Mouse (Mus musculus) brain, embryonic 18.5 days (tissue): ENCODE data around the gene Gkn1.

Experiments used
- DNase-seq: peaks from one replicate; pipeline ENCODE4 v3.0.0-alpha.2; 2012; ENCODE audit warnings: low read depth, low spot score

The Gkn1 gene

GRCm38 (mm10) chr6:87326932-87327331 lies 23.8 kb downstream of the Gkn1 start:
- DNase-seq, result no peak

- no peak for DNase-seq
Measured at GRCm38 (mm10) chr6:87323381-87323780, 27.4 kb downstream of the Gkn1 start.

DNA sequence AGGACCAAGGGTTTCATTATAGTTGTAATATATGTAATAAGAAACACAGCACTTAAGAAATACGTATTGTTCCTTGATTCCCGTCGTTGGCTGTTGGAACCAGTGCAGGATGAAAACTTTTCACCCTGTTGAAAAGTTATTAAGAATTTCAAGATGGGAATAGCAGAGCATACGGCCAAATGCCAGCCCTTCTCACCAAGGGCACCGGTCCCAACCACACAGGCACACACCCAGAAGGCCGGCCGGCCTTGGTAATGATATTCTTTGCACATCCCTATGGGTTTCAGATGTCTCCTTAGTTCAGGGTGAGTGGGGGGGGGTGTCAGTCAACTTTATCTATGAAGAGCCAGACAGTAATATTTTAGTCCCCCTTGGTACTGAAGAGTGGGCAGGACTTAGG lies 32.1 kb downstream of the Gkn1 start:
- DNase-seq, result no peak

GRCm38 (mm10) chr6:87316966-87317365 lies 33.8 kb downstream of the Gkn1 start:
- DNase-seq, result no peak

GRCm38 (mm10) chr6:87312761-87313160 lies 38.0 kb downstream of the Gkn1 start:
- DNase-seq, result no peak

- DNase-seq, result no peak
Measured at GRCm38 (mm10) chr6:87304486-87304885, 46.3 kb downstream of the Gkn1 start.

DNA sequence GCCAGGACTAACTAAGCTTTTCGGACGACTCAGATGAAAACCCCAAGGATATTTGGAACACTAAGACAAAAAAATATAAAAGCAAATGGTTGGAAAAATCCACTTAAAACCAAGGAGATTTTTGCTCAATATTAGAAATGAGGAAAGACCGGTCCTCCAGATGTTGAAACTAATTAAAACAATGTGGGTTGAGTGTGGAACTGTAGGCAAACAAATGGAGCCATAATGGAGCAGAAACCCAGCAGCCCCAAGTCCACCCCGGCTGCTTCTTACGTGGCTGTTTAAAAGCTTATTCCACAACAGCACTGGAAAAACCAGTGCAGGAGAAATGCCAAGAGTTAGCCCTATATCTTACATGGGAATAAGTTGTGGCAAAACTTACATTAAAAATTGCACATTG lies 48.0 kb downstream of the Gkn1 start:
- no peak for DNase-seq

GRCm38 (mm10) chr6:87301991-87302390 lies 48.8 kb downstream of the Gkn1 start:
- no peak for DNase-seq
